Mouse (Mus musculus): ENCODE measurements around the gene Cd79b.

Gene Cd79b

GRCm38 (mm10) chr11:106273811-106274210 is 40.8 kb downstream of the Cd79b start:
- DNase-seq (ENCODE audit: low spot score in 2 of 2) = no peak

- no peak for DNase-seq (ENCODE audit: low spot score in 2 of 2)
Observed at GRCm38 (mm10) chr11:106273311-106273684, 41.3 kb downstream of the Cd79b start.

GRCm38 (mm10) chr11:106272644-106273310 is 41.8 kb downstream of the Cd79b start, which contains the start of gene Smarcd2:
Gene Smarcd2, minus strand, starts transcription at chr11:106272972.
- peak; percentile 99 for DNase-seq (ENCODE audit: low spot score in 2 of 2)

DNA sequence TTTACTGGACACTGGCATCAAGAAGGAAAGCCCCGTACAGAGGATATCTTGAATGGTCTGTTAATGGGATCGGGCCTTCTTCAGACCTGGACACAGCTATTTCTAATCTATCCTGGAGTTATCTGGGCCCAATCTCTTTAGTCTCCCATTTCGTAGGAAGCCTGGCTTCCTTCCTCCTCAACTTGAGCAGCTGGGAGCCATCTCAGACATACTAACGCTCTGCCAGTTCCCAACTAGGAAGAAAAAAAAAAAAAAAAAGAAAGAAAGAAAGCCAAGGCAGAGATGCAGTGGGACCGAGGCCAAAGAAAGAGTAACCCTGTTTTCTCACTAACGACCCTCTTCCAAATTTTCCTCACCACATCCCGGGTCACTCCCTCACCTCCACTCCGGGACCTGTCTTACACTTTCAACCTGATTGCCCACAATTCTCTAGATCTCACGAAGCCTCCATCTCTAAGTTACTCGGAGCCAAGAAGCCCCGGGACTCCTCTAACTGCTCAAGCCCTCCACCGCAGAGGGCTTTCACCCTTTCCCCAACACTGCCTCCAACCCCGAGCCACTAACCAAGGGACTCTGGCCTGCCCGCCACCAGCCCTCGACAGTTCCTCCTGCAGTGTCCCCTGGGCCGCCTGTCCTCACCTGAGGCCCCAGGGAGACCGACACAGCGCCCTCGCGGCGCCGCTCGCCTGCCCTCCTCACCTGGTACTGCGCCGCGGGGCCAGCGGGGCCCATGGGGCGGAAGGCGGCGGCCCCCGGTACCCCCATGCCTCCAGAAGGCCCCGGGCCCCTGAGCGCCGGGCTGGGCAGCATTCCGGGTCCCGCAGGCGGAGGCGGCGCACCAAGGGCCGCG is 42.5 kb downstream of the Cd79b start:
- peak in 1 of 2 experiments; percentile 43 for DNase-seq (ENCODE audit: low spot score in 2 of 2)

DNA sequence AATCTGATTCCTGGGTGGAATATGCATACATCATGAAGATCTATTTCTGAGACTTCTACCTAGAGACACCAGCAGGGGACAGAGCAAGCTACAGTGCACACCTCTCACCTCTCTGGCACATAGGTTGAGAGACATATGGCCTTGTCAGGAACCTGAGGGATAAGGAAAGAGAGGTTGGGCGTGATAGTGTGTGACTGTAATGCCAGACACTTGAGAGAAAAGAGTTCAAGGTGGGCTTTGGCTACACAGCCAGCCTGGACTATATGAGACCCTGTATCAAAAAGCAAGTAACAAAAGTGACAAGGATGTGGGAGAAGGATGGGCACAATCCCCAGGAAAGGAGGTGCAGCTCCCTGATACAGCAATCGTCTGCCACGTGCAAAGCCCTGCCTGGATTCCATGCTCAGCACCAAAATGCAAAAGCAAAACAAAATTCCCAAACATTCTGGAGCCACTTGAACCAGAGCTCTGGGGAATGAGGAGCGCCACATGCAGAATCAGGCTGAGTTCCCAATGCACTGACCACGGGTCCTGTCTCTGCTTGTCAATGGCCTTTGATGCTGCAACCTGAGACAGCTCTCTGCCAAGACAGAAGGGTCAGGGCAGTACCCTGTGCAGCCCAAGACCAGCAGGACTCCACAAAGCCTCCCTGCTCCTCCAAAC is 43.3 kb downstream of the Cd79b start:
- no peak for DNase-seq (ENCODE audit: low spot score in 2 of 2)

GRCm38 (mm10) chr11:106269060-106269431 is 45.5 kb downstream of the Cd79b start:
- DNase-seq (ENCODE audit: low spot score in 2 of 2) = no peak

- DNase-seq (ENCODE audit: low spot score in 2 of 2) = no peak
Observed at GRCm38 (mm10) chr11:106268326-106269059, 46.1 kb downstream of the Cd79b start.

DNA sequence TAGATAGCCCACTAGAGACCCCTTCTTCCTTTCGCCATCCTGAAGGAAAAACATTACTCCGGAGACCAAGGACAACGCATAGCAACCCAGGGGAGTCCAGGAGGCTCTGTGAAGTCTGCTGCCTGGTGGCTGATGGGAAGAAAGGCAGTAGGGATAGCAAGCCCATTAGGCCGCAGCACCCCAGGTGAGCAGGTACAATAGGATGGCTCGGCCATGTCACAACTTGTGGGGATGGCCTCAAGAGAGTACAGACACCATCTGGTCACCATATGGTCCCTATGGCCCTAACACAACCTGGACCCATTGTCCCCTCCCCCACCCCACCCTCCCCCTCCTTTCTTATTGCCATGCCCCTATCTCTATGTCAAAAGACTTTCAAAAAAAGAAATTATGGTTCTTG is 46.7 kb downstream of the Cd79b start:
- DNase-seq (ENCODE audit: low spot score in 2 of 2) = no peak

- no peak for DNase-seq (ENCODE audit: low spot score in 2 of 2)
Observed at GRCm38 (mm10) chr11:106267311-106267852, 47.2 kb downstream of the Cd79b start.

GRCm38 (mm10) chr11:106266431-106266830 is 48.1 kb downstream of the Cd79b start:
- DNase-seq (ENCODE audit: low spot score in 2 of 2) = no peak

DNA sequence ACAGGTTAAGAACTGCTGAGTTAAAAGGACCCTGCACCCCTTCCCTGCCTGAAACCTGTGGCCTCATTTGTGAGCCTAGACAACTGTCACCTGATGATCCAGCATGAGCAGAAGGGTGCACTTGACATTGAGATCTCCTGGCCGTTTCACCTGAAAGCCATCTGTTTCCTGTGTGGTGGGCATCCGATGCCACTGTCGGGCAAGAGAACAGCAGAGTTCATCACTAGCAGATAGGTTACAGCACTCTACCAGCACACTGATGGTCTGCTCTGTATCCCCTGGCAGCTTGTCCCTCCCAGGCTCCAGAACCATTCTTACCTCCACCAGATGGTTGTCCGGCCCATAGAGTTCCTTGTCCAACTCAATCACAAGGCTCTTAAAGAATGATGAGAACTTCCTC is 49.0 kb downstream of the Cd79b start:
- no peak for DNase-seq (ENCODE audit: low spot score in 2 of 2)

GRCm38 (mm10) chr11:106264988-106265387 is 49.6 kb downstream of the Cd79b start:
- no peak for DNase-seq (ENCODE audit: low spot score in 2 of 2)

DNA sequence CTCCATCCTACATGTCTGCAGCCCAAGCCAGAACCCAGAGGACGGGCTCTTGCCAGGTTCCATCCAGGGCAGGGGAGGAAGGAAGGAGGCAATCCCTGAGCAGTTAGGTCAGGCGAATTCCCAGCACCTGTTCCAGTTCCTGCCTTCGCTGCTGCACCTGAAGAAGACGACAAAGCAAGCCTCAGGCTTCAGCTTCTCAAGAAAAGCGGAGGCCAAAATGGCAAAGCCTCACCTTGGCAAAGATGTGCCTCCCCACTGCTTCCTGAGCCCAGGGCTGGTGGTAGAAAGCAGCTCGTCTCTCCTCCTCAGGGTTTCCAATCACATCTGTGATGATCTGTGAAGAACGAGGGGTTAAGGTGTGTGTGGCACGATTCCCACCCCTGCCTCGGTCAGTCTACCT is 50.6 kb downstream of the Cd79b start:
- DNase-seq (ENCODE audit: low spot score in 2 of 2) = no peak
